Mouse (Mus musculus) embryonic facial prominence, embryonic 11.5 days (tissue): ENCODE results near the gene Gm20518. TPM values are rescaled to one million over a fixed set of nuclear protein-coding genes. Genes with fewer than 3 reads are reported as not detected.

Source experiments
- ATAC-seq: fragments of 200-750 bp; cut with Nextera tagmentation; replicated peaks from 2 replicates; pipeline ENCODE4 v1.8.0; 2017; ENCODE audit warnings: low read depth; ENCODE audit not compliant: insufficient number of reproducible peaks, low FRiP score, low TSS enrichment
- DNase-seq: peaks from one replicate; pipeline ENCODE4 v3.0.0-alpha.2; 2015; ENCODE audit warnings: low spot score
- H3K27ac ChIP-seq: fragments of 300-500 bp; sonication (generic); replicated peaks from 2 replicates; pipeline ENCODE4 v1.5.1; 2014; ENCODE audit warnings: mild to moderate bottlenecking, low read depth, low read length, control low read depth
- H3K27me3 ChIP-seq: fragments of 300-500 bp; sonication (generic); 2 replicates; pipeline ENCODE4 v1.6.1; 2014; ENCODE audit warnings: mild to moderate bottlenecking, low read length, moderate library complexity, mixed read lengths; ENCODE audit not compliant: control insufficient read depth, insufficient read depth
- H3K36me3 ChIP-seq: fragments of 300-500 bp; sonication (generic); replicated peaks from 2 replicates; pipeline ENCODE4 v1.6.1; 2014; ENCODE audit warnings: low read depth, mild to moderate bottlenecking, low read length, moderate library complexity, mixed read lengths; ENCODE audit not compliant: control insufficient read depth, insufficient read depth
- H3K4me1 ChIP-seq: fragments of 300-500 bp; sonication (generic); 2 replicates; pipeline ENCODE4 v1.6.1; 2014; ENCODE audit warnings: low read length, mixed read lengths; ENCODE audit not compliant: control insufficient read depth, insufficient read depth
- H3K4me2 ChIP-seq: fragments of 300-500 bp; sonication (generic); 2 replicates; pipeline ENCODE4 v1.6.1; 2014; ENCODE audit warnings: low read depth, mild to moderate bottlenecking, control low read depth, low read length, moderate library complexity
- H3K4me3 ChIP-seq: fragments of 300-500 bp; sonication (generic); 2 replicates; pipeline ENCODE4 v1.5.1; 2014; ENCODE audit warnings: low read depth, low read length, control low read depth
- H3K9ac ChIP-seq: fragments of 300-500 bp; sonication (generic); replicated peaks from 2 replicates; pipeline ENCODE4 v1.6.1; 2014; ENCODE audit warnings: mild to moderate bottlenecking, control low read depth, low read length
- H3K9me3 ChIP-seq: fragments of 300-500 bp; sonication (generic); replicated peaks from 2 replicates; pipeline ENCODE4 v1.6.1; 2016; ENCODE audit warnings: mild to moderate bottlenecking, low read length, inconsistent platforms, mixed read lengths; ENCODE audit not compliant: control insufficient read depth
- WGBS: fragments of 180-500 bp; shearing (Covaris S2); extraction: QIAGEN DNeasy Blood & Tissue Kit; methylation state at CpG from one replicate; pipeline ENCODE4 v1.1.7; 2014; 5-methylcytosine and 5-hydroxymethylcytosine counted together
- polyA plus RNA-seq: library from polyadenylated mRNA; unstranded; fragments of >200 nt; fragmentation: Nextera tagmentation; extraction: Ambion mirVana; gene quantifications from 2 replicates; pipeline ENCODE4 v1.2.1, GENCODE M21; 2014

The Gm20518 gene
- polyA plus RNA-seq, 1 experiment from 2014 or later = 0.14 TPM

GRCm38 (mm10) chr16:17809125-17809524 is 82.3 kb downstream of the Gm20518 start:
- Histone ChIP-seq H3K27ac (peak overlapping the region; percentile 83), H3K36me3 (no peaks in the 10 kb centered on the region), H3K27me3 (peaks cover 9% of the 10 kb centered on the region), H3K4me3 (no peak overlapping the region), H3K4me1 (peaks cover 19% of the 10 kb centered on the region), H3K4me2 (no peak overlapping the region), H3K9ac (peak overlapping the region; percentile 18), H3K9me3 (no peaks in the 10 kb centered on the region)
- peak; percentile 22 for DNase-seq
- ATAC-seq = no peak
- 79% methylated on average over 4 of the region's 4 CpGs for WGBS

- Histone ChIP-seq H3K4me2 (peak overlapping the region; percentile 91), H3K27ac (peak overlapping the region; percentile 68), H3K9me3 (no peaks in the 10 kb centered on the region), H3K4me1 (peaks cover 35% of the 10 kb centered on the region), H3K36me3 (no peaks in the 10 kb centered on the region; the same call in 1 of the 2 replicates), H3K27me3 (peaks cover 24% of the 10 kb centered on the region), H3K4me3 (peak overlapping the region; percentile 43), H3K9ac (peak overlapping the region; percentile 71)
- peak; percentile 94 for DNase-seq
- ATAC-seq = peak; percentile 58
- 3% methylated on average over 70 of the region's 73 CpGs for WGBS
Observed at GRCm38 (mm10) chr16:17807192-17808009, 84.1 kb downstream of the Gm20518 start.

DNA sequence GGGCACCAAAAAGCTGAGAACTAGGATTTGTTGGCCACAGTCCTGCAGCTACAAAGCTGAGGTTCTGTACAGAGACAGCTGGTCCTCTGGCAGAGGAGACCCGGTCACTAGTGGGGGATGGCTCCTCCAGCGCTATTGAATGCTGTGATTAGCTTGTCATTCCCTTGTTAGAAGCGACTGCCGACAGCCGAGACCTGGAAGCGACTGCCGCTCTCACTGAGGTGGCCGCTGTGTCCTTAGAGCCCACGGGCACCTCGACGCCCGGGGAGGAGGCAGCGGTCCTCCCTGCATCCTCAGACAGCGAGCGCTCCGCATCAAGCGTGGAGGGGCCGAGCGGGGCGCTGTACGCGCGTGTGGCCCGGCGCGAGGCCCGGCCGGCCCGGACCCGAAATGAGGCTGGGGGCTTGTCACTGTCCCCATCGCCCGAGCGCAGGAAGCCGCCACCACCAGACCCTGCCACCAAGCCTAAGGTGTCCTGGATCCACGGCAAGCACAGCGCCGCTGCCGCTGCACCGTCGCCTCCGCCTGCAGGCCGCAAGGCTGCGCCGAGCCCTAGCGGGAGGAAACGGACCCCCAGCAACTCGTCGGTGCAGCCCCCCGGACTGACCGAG is 84.8 kb downstream of the Gm20518 start:
- DNase-seq (peak; percentile 43), ATAC-seq (no peak)
- Histone ChIP-seq H3K4me1 (peaks cover 42% of the 10 kb centered on the region), H3K9ac (peak overlapping the region; percentile 71), H3K27me3 (peaks cover 31% of the 10 kb centered on the region), H3K4me2 (peak overlapping the region; percentile 91), H3K27ac (peak overlapping the region; percentile 68; the same call in 1 of the 2 replicates), H3K9me3 (no peaks in the 10 kb centered on the region), H3K4me3 (peak overlapping the region; percentile 43), H3K36me3 (no peaks in the 10 kb centered on the region; the same call in 1 of the 2 replicates)
- WGBS = 2% methylated on average over 27 of the region's 50 CpGs

DNA sequence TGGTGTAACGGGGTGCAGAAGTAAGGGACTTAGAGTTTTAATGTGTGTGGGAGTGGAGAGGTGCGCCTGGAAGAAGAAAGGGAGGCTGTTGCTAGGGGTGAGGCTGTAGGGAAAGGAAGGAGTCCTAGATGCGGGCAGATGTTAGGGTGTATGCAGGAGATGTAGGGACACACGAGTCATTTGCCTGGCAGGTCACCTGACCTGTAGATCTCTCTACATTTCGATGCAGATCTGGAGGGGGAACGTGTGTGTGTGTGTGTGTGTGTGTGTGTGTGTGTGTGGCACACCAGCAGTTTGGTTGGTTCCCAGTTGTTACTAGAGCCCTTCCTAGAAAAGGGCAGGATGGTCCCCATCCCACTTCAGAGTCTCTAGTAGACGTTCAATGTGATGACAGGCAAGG is 86.5 kb downstream of the Gm20518 start:
- Histone ChIP-seq H3K4me2 (peak overlapping the region; percentile 50; the same call in 1 of the 2 replicates), H3K4me1 (peaks cover 43% of the 10 kb centered on the region), H3K36me3 (no peaks in the 10 kb centered on the region; the same call in 1 of the 2 replicates), H3K27ac (no peak overlapping the region), H3K9me3 (no peaks in the 10 kb centered on the region), H3K9ac (no peak overlapping the region), H3K27me3 (peaks cover 38% of the 10 kb centered on the region), H3K4me3 (no peak overlapping the region)
- DNase-seq (no peak), ATAC-seq (no peak)
- WGBS = 17% methylated on average over 7 of the region's 7 CpGs

DNA sequence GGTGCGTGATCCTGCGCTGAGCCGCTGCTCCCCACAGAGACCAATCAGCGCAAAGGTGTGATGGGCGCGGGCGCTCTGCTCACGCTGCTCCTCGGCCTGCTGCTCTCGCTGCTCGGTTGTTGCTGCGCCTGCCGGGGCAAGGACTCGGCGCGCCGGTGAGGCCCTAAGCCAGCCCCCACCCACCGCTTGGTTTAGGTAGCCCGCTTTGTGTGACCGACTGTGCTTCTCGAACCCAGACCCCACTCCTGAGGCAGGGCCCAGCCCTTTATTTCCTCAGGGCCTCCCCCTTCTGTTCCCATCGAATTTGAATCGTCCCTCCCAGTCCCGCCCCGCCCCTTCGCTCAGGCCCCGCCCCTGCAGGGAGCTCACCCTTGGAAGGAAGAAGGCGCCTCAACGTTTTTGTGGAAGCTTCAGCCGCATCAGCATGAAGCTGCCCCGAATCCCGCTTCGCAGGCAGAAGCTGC is 87.0 kb downstream of the Gm20518 start:
- DNase-seq = peak; percentile 80
- Histone ChIP-seq H3K9me3 (no peaks in the 10 kb centered on the region), H3K36me3 (no peaks in the 10 kb centered on the region; the same call in 1 of the 2 replicates), H3K4me3 (peak overlapping the region; percentile 24), H3K4me1 (peaks cover 41% of the 10 kb centered on the region), H3K27ac (no peak overlapping the region), H3K27me3 (peaks cover 39% of the 10 kb centered on the region), H3K4me2 (peak overlapping the region; percentile 50), H3K9ac (peak overlapping the region; percentile 10; the same call in 1 of the 2 replicates)
- 1% methylated on average over 33 of the region's 33 CpGs for WGBS
- ATAC-seq = no peak

DNA sequence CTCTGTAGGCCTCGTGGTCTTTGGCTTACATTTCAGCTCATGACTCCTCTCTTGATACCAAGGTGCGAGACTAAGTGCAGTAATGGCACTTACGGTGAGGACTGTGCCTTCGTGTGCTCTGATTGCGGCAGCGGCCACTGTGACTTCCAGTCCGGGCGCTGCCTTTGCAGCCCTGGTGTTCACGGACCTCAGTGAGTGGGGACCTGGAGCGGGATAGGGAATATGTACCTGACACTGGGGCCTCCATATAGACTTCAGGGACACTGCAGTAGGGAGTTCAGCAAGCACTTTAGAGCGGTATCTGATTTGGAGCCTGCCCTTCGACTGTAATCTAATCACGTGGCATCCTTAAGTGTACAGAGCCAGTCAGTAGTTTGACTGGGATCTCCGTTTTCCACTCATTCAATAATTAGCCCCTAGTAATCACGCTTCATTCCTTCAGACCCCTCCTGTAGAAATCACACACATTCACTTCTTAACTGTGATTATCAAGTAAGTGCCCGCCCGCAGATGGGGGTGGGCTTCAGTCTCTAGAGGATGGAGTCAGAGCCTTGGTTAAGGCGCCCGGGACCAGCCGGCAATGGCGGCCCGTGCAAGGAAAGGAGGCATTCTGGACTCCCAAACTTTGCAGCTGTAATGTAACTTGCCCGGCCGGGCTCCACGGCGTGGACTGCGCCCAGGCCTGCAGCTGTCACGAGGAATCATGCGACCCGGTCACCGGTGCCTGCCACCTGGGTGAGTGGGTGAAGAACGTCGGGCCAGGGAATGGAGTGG is 87.6 kb downstream of the Gm20518 start:
- peaks cover 43% of the 10 kb centered on the region for H3K27me3 ChIP-seq
- H3K4me3 ChIP-seq = peak overlapping the region; percentile 24
- peaks cover 38% of the 10 kb centered on the region for H3K4me1 ChIP-seq
- peak overlapping the region; percentile 10; the same call in 1 of the 2 replicates for H3K9ac ChIP-seq
- H3K9me3 ChIP-seq = no peaks in the 10 kb centered on the region
- H3K27ac ChIP-seq = no peak overlapping the region
- peak overlapping the region; percentile 50 for H3K4me2 ChIP-seq
- no peak for DNase-seq
- 12% methylated on average over 33 of the region's 33 CpGs for WGBS
- ATAC-seq = no peak
- H3K36me3 ChIP-seq = no peaks in the 10 kb centered on the region; the same call in 1 of the 2 replicates

DNA sequence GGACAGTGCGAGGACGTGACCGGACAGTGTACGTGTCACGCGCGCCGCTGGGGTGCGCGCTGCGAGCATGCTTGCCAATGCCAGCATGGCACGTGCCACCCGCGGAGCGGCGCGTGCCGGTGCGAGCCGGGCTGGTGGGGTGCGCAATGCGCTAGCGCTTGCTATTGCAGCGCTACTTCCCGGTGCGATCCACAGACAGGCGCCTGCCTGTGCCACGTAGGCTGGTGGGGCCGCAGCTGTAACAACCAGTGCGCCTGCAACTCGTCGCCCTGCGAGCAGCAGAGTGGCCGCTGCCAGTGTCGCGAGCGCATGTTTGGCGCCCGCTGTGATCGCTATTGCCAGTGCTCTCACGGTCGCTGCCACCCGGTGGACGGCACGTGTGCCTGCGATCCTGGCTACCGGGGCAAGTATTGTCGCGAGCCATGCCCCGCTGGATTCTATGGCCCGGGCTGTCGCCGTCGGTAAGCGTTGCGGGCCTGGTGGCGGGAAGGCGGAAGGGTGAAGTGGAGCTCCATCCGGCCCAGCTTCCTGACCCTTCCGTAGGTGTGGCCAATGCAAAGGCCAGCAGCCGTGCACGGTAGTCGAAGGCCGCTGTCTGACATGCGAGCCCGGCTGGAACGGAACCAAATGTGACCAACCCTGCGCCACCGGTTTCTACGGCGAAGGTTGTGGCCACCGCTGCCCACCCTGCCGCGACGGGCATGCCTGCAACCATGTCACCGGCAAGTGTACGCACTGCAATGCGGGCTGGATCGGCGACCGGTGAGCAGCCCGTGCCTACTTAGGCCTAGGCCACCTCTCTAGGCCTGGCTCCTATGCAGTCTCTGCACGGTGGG is 88.4 kb downstream of the Gm20518 start:
- Histone ChIP-seq H3K4me1 (peaks cover 38% of the 10 kb centered on the region), H3K36me3 (no peaks in the 10 kb centered on the region; the same call in 1 of the 2 replicates), H3K4me2 (peak overlapping the region; percentile 41), H3K4me3 (peak overlapping the region; percentile 16), H3K9ac (peak overlapping the region; percentile 43), H3K27ac (no peak overlapping the region), H3K9me3 (no peaks in the 10 kb centered on the region), H3K27me3 (peaks cover 43% of the 10 kb centered on the region)
- ATAC-seq (no peak), DNase-seq (peak; percentile 21)
- WGBS = 3% methylated on average over 83 of the region's 83 CpGs
